Mouse (Mus musculus): Measurements from ENCODE around the gene Olfr1417. TPM values are rescaled to one million over a fixed set of nuclear protein-coding genes. Genes with fewer than 3 reads are reported as not detected.

Gene Olfr1417
- polyA plus RNA-seq, 1 experiment from 2014 or later = not detected

DNA sequence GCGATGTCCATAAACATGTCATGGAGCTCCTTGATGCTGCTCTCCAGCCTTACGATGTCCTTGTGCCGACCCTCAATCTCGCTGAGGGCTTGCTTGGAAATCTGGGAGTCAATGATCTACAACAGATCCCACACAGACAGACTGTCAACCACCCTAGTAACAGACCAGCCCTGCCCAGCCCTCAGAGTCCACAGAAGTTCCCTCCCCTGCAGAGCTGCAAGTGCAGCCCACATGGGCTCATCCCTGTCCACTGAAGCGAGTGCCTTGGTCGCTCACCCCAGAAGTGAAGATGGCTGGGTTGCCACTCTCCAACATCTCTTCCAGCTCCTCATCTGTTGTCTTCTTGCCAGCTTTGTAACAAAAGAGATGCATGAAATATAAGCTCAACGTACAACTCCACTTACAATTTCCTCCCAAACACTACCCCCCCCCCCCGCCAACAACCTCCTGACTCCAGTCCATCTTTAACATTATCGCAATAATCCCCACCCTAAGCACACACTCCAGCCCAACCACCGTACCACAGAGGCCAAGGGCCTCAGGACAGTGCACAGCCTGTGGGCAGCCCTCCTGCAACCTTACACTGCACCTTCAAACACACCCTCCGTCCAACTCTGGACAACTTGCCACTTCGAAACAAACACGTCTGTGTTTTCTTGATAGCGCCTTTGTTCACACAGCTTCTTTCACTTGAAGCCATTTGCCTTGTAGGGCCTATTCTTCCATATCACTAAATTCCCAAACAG, 53.4 kb downstream of the Olfr1417 start:
- no peak for ATAC-seq (ENCODE audit: insufficient number of reproducible peaks, low FRiP score, low TSS enrichment, low read depth)
- H3K9ac ChIP-seq = no peak overlapping the region
- no peaks in the 10 kb centered on the region for H3K9me3 ChIP-seq (replicated peaks)
- no peaks in the 10 kb centered on the region for H3K4me1 ChIP-seq
- H3K4me3 ChIP-seq (replicated peaks) = no peak overlapping the region
- 88% methylated on average over 14 of the region's 14 CpGs for WGBS
- no peaks in the 10 kb centered on the region for H3K27me3 ChIP-seq
- no peak overlapping the region for H3K27ac ChIP-seq (replicated peaks)
- no peak overlapping the region for H3K4me2 ChIP-seq (replicated peaks)
- no peaks in the 10 kb centered on the region for H3K36me3 ChIP-seq

DNA sequence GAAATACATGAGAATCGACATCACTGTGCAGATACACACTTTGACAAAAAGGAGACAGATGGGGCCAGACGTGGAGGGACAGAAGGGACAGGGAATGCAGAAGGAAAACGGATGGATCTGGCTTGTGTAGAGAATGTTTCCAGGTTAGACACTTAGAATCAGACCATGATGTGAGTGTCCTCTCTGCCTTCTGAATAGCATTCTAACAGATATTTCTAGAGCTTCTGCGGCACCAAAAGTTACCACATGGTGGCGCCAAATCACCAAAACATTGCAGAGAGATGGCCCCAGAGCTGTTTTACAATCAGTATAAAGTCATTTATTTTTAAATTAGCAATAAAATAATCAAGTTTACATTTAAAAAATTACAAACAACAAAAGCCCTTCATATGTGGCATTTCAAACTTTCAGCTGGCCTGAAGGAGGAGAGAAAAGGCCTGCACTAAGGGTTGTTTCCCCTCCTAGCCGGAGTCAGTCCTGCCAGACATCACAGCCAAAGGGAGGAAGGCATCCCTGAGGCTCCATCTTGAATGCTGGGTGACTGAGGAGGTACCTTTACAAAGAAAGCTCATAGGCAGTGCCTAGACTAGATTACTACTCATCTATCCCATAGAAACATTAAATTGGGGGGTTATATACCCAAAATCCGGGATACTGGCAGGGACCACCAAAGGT, 61.7 kb downstream of the Olfr1417 start:
- 56% methylated on average over 7 of the region's 7 CpGs for WGBS
- no peak for ATAC-seq (ENCODE audit: insufficient number of reproducible peaks, low FRiP score, low TSS enrichment, low read depth)

More for the DNA sequence above, 61.7 kb downstream of the Olfr1417 start:
- H3K4me2 ChIP-seq (replicated peaks) = no peak overlapping the region
- H3K27ac ChIP-seq (replicated peaks) = no peak overlapping the region
- peaks cover 33% of the 10 kb centered on the region for H3K36me3 ChIP-seq
- H3K9me3 ChIP-seq (replicated peaks) = no peaks in the 10 kb centered on the region
- H3K27me3 ChIP-seq = no peaks in the 10 kb centered on the region
- H3K4me1 ChIP-seq = no peaks in the 10 kb centered on the region
- no peak overlapping the region for H3K9ac ChIP-seq
- no peak overlapping the region for H3K4me3 ChIP-seq (replicated peaks)

Other genes with a start within 250 kb of the Olfr1417 start
- gene Ms4a6d, start 234.4 kb downstream of the Olfr1417 start, polyA plus RNA-seq (2015; fragmentation: Nextera tagmentation; extraction: Ambion mirVana) = 8.5 and 10.1 TPM in 2 replicates
- 1.5 and 1.6 TPM in 2 replicates for gene Ms4a2, start 215.5 kb downstream of the Olfr1417 start, polyA plus RNA-seq (2015; fragmentation: Nextera tagmentation; extraction: Ambion mirVana)
- gene Ms4a3, start 198.4 kb downstream of the Olfr1417 start, polyA plus RNA-seq (2015; fragmentation: Nextera tagmentation; extraction: Ambion mirVana) = 0.24 TPM in 1 of 2 replicates, not detected in the other
- gene Oosp2, start 178.7 kb downstream of the Olfr1417 start, polyA plus RNA-seq (2015; fragmentation: Nextera tagmentation; extraction: Ambion mirVana) = not detected in 2 replicates
- gene Oosp1, start 148.1 kb downstream of the Olfr1417 start, polyA plus RNA-seq (2015; fragmentation: Nextera tagmentation; extraction: Ambion mirVana) = not detected in 2 replicates
- gene Oosp3, start 142.2 kb downstream of the Olfr1417 start, polyA plus RNA-seq (2015; fragmentation: Nextera tagmentation; extraction: Ambion mirVana) = not detected in 2 replicates
- gene Gif, start 91.7 kb downstream of the Olfr1417 start, polyA plus RNA-seq (2015; fragmentation: Nextera tagmentation; extraction: Ambion mirVana) = not detected in 2 replicates
- 40.5 and 44.1 TPM in 2 replicates for gene Mrpl16, start 68.8 kb downstream of the Olfr1417 start, polyA plus RNA-seq (2015; fragmentation: Nextera tagmentation; extraction: Ambion mirVana)
- 10.4 and 10.7 TPM in 2 replicates for gene Stx3, start 19.8 kb downstream of the Olfr1417 start, polyA plus RNA-seq (2015; fragmentation: Nextera tagmentation; extraction: Ambion mirVana)
- gene Olfr1418, start 21.8 kb upstream of the Olfr1417 start, polyA plus RNA-seq (2015; fragmentation: Nextera tagmentation; extraction: Ambion mirVana) = not detected in 2 replicates
- not detected in 2 replicates for gene Olfr1419, start 35.9 kb upstream of the Olfr1417 start, polyA plus RNA-seq (2015; fragmentation: Nextera tagmentation; extraction: Ambion mirVana)
- gene Olfr1420, start 47.3 kb upstream of the Olfr1417 start, polyA plus RNA-seq (2015; fragmentation: Nextera tagmentation; extraction: Ambion mirVana) = 0.05 TPM in 1 of 2 replicates, not detected in the other
- 17.1 and 17.7 TPM in 2 replicates for gene Patl1, start 73.2 kb upstream of the Olfr1417 start, polyA plus RNA-seq (2015; fragmentation: Nextera tagmentation; extraction: Ambion mirVana)
- 4.5 and 5.4 TPM in 2 replicates for gene Osbp, start 126.7 kb upstream of the Olfr1417 start, polyA plus RNA-seq (2015; fragmentation: Nextera tagmentation; extraction: Ambion mirVana)
- 0.04 TPM in 1 of 2 replicates, not detected in the other for gene Olfr1423, start 202.1 kb upstream of the Olfr1417 start, polyA plus RNA-seq (2015; fragmentation: Nextera tagmentation; extraction: Ambion mirVana)
- gene Olfr1424, start 223.5 kb upstream of the Olfr1417 start, polyA plus RNA-seq (2015; fragmentation: Nextera tagmentation; extraction: Ambion mirVana) = not detected in 2 replicates
- not detected in 2 replicates for gene Olfr1425, start 238.5 kb upstream of the Olfr1417 start, polyA plus RNA-seq (2015; fragmentation: Nextera tagmentation; extraction: Ambion mirVana)